Mouse (Mus musculus): Measurements from ENCODE around the gene Btbd3.

DNA sequence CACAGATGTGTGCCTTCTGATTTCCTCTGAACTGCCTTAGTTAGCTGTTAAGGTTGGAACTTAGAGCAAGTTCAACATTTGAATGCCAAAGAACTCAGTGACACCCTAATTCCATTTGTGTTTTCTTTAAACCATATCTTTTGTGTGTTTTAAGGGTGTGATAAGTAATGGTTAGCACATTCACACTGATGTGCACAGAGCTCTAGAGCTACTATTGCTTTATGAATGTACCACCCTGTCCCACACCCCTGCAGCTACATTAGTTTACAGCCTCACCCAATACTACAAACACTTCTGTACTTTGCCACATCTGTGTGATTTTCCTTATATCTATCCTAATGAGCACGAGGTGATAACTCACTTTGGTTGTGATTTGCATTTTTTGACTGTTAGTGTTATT, 333.9 kb downstream of the Btbd3 start:
- no peak for TF ChIP-seq POLR2A (IDR thresholded peaks at IDR 0.05; ENCODE audit: borderline replicate concordance, extremely low read depth, low read depth, low read length)
- no peak for TF ChIP-seq CTCF (IDR thresholded peaks at IDR 0.05; ENCODE audit: insufficient read depth, low read length)
